Mouse (Mus musculus) G1E (cell line): ENCODE measurements around the gene Zkscan14. TPM values are rescaled to one million over a fixed set of nuclear protein-coding genes. Genes with fewer than 3 reads are reported as not detected.
A peak's percentile ranks its signal among the peaks of the same experiment; 100 is the strongest.

Experiments used
- ATAC-seq: 2 replicates; pipeline ENCODE4 v1.8.0; 2016; ENCODE audit warnings: mild to moderate bottlenecking; ENCODE audit not compliant: insufficient number of reproducible peaks, poor library complexity, low FRiP score, severe bottlenecking; ENCODE audit errors: extremely low read depth
- DNase-seq: peaks from one replicate; pipeline ENCODE4 v3.0.0; 2012; ENCODE audit warnings: low spot score
- H3K27me3 ChIP-seq: 2 replicates; pipeline ENCODE4 v1.6.1; 2012; ENCODE audit warnings: mild to moderate bottlenecking, low read length, inconsistent platforms; ENCODE audit not compliant: insufficient read depth
- H3K36me3 ChIP-seq: replicated peaks from 2 replicates; pipeline ENCODE3; 2012; ENCODE audit warnings: mild to moderate bottlenecking, inconsistent platforms
- H3K4me1 ChIP-seq: 2 replicates; pipeline ENCODE4 v1.6.1; 2012; ENCODE audit warnings: low read depth, low read length, inconsistent platforms, mixed read lengths; ENCODE audit not compliant: insufficient read depth
- H3K4me3 ChIP-seq: 2 replicates; pipeline ENCODE4 v1.5.1; 2012; ENCODE audit warnings: low read depth, mild to moderate bottlenecking, inconsistent platforms, low read length, moderate library complexity, mixed read lengths
- H3K9me3 ChIP-seq: replicated peaks from 2 replicates; pipeline ENCODE4 v1.6.1; 2012; ENCODE audit warnings: inconsistent platforms
- CTCF ChIP-seq: IDR thresholded peaks from 2 replicates; pipeline ENCODE4 v1.5.1; 2012; ENCODE audit warnings: low read depth, low read length, inconsistent platforms, mixed read lengths
- GATA1 ChIP-seq: IDR thresholded peaks from 2 replicates; pipeline ENCODE4 v1.6.1; 2012; ENCODE audit warnings: borderline replicate concordance, low read length, inconsistent platforms, mixed read lengths
- GATA2 ChIP-seq: IDR thresholded peaks from 2 replicates; pipeline ENCODE4 v1.6.1; 2012; ENCODE audit warnings: low read depth, low read length, inconsistent platforms, borderline replicate concordance
- POLR2AphosphoS5 ChIP-seq: IDR thresholded peaks from 2 replicates; pipeline ENCODE4 v1.6.1; 2012; ENCODE audit warnings: low read depth, low read length, inconsistent platforms; ENCODE audit not compliant: insufficient replicate concordance
- TAL1 ChIP-seq: conservative IDR thresholded peaks from 2 replicates; pipeline ENCODE4 v1.6.1; 2012; ENCODE audit warnings: low read depth, low read length, inconsistent platforms, mixed read lengths
- polyA plus RNA-seq: library from polyadenylated mRNA; stranded (reverse); fragments of >175 nt; gene quantifications from 2 replicates; pipeline ENCODE4 v1.2.3, GENCODE M21; 2012
- total RNA-seq, 2 experiments: library from RNA; stranded (forward) in 1 of 2; stranded (reverse) in 1 of 2; fragments of 200-1000 nt in 1 of 2; fragments of >200 nt in 1 of 2; fragmentation: Nextera tagmentation in 1 of 2; gene quantifications; 2 replicates each; pipeline ENCODE4 v1.2.3; 2014 to 2017

Gene Zkscan14
- total and polyA plus RNA-seq, 3 experiments = 2.9 to 22.2 (median 9.9) TPM

DNA sequence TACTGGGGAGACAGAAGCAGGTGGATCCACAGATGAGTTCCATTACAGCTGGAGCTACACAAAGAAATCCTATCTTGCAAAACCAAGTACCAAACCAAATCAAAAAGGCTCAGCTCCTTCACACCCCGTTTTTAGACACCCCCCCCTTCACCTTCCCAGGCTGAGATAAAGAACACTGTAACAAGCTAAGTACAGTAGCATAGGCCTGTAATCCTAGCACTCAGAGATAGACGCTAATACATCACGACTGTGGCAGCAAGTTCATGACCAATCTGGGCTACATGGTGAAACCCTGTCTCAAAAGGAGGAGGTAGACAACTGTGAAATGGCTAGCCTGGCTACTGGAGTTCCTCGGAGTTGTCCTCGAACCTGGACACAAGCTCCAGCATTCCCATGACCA lies 11.3 kb downstream of the Zkscan14 start:
- no peak for ATAC-seq

DNA sequence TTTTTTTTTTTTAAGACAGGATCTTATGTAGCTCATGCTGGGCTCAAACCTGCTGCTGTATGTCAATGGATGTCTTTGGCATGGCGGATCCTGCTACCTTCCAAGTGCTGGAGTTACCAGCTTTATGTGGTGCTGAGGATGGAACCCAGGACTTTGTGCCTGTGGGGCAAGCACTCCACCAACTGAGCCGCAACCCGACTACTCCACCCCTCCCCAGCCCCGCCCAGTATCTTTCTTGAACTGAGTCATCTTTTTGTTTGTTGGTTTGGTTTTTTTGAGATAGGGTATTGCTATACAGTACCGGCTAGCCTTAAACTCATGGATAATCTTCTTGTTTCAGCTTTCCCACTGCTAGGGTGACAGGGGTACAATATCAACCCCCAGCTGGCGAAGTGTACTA lies 12.3 kb downstream of the Zkscan14 start:
- DNase-seq = peak; percentile 23
- Histone ChIP-seq H3K4me1 (peaks cover 55% of the 10 kb centered on the region), H3K9me3 (no peaks in the 10 kb centered on the region), H3K27me3 (no peaks in the 10 kb centered on the region), H3K36me3 (peaks cover 68% of the 10 kb centered on the region), H3K4me3 (peak overlapping the region; percentile 85; the same call in 1 of the 2 replicates)
- TF ChIP-seq CTCF (no peak), GATA1 (no peak), TAL1 (no peak), GATA2 (no peak), POLR2AphosphoS5 (no peak)
- ATAC-seq = 0 out of 2 replicates have a peak, but pooled peaks have one; percentile 12

More for the DNA sequence above, 11.3 kb downstream of the Zkscan14 start:
- H3K4me3 ChIP-seq = peak overlapping the region; percentile 85
- no peaks in the 10 kb centered on the region for H3K9me3 ChIP-seq
- H3K36me3 ChIP-seq = peaks cover 69% of the 10 kb centered on the region
- no peaks in the 10 kb centered on the region for H3K27me3 ChIP-seq
- TF ChIP-seq GATA2 (no peak), TAL1 (no peak), POLR2AphosphoS5 (no peak), CTCF (no peak)
- H3K4me1 ChIP-seq = peaks cover 51% of the 10 kb centered on the region
- no peak for DNase-seq

DNA sequence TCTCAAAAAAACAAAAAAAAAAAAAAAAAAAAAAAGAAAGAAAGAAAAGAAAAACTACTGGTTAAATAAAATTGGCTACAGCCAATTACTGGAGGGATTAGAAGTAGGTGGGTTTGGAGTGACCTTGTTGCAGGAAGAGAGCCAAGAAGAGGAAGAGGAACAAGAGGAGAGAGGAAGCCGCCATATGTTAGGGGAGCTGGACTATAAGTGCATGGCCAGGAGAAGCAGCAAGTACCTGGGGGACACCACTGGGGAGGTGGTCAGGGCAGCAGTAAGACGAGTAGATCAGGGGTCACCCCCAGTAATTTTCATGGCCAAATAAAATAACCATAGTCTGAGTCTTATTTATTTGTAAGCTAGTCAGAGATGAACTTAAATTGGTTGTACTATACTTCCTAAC lies 16.4 kb downstream of the Zkscan14 start:
- Histone ChIP-seq H3K27me3 (no peaks in the 10 kb centered on the region), H3K4me3 (no peak overlapping the region), H3K36me3 (peaks cover 94% of the 10 kb centered on the region), H3K9me3 (no peaks in the 10 kb centered on the region), H3K4me1 (peaks cover 57% of the 10 kb centered on the region)
- ATAC-seq = no peak
- DNase-seq = no peak
- no peak for TF ChIP-seq GATA1
- TF ChIP-seq POLR2AphosphoS5 = no peak
- TF ChIP-seq GATA2 = no peak
- TF ChIP-seq TAL1 = no peak
- TF ChIP-seq CTCF = no peak

DNA sequence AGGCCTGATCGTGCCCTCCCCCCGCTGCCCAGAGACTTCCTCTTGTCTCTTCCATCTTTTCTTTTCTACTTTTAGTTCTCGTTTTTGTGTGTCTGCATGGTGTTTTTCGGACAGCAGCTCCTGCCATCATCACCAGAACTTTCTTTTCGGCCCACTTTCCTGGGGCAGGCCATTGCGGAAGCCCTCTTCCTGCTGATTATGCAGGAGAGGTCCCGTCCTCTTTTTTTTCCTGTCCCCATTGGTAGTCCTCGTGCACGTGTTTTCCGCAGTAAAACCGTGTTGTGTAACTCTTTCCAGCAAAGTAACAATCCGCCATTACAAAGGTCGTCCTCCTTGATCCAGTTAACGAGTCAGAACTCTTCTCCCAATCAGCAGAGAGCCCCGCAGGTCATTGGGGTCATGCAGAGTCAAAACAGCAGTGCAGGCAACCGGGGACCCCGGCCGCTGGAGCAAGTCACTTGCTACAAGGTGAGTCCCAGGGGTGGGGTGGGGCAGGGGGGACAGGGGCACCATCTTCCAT lies 23.1 kb downstream of the Zkscan14 start:
- no peak overlapping the region for H3K4me3 ChIP-seq
- no peaks in the 10 kb centered on the region for H3K9me3 ChIP-seq
- peaks cover 27% of the 10 kb centered on the region for H3K4me1 ChIP-seq
- no peak for DNase-seq
- ATAC-seq = no peak
- no peaks in the 10 kb centered on the region for H3K27me3 ChIP-seq
- peaks cover 100% of the 10 kb centered on the region for H3K36me3 ChIP-seq
- TF ChIP-seq POLR2AphosphoS5 (no peak), GATA2 (no peak), GATA1 (no peak), TAL1 (no peak), CTCF (no peak)

DNA sequence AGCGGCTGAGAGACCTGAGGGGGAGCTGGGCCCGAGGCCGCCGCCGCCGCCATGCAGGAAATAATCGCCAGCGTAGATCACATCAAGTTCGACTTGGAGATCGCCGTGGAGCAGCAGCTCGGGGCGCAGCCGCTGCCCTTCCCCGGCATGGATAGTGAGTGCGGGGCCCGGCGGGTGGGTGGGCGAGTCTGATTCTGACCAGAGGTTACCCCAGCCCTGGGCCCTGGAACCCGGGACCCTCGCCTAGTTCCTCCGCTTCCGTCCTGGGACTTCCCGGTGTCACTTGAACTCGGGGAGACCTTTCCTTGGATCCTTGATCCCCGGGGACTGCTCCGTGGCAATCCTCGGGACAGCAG lies 34.4 kb downstream of the Zkscan14 start:
- DNase-seq (peak; percentile 22), ATAC-seq (no peak)
- no peak for TF ChIP-seq POLR2AphosphoS5
- no peak for TF ChIP-seq TAL1
- no peak for TF ChIP-seq CTCF
- TF ChIP-seq GATA2 = no peak
- no peak for TF ChIP-seq GATA1
- H3K9me3 ChIP-seq = no peaks in the 10 kb centered on the region
- peak overlapping the region; percentile 97 for H3K4me3 ChIP-seq
- peaks cover 44% of the 10 kb centered on the region for H3K4me1 ChIP-seq
- no peaks in the 10 kb centered on the region for H3K27me3 ChIP-seq
- H3K36me3 ChIP-seq = peaks cover 65% of the 10 kb centered on the region

DNA sequence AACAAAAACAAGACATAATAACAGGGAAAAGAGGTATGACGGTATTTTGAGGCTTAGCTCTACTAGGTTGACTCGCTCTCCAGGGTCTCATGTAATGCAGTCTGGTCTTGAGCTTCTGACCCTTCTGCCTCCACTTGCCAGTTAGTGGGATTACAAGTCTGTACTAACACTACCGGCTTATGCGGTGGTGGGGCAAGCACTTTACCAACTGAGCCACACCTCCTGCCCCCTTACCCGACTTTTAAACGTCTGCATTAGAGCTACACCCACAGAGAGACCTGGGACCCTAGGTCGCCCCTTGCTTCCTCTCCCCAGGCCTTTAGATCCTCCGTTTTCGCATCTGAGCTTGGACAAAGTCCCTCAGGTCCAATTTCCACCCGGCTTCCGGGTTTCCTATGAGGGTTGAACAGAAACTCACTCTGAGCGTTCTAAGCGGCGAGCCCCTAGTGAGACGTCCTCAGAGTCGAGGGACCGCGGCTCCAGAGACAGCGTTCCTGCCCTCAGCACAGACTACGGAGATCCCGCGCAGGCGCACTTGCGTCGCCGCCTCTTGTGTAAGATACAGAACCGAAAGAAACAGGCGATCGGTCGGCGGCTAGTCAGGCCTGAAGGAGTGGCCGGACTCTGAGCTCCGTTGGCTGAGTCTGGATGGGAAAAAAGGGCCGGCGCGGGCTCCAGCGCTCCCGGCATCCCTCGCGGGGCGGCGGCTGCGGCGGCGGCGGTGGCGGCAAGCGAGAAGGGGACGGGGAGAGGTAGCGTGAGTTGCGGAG lies 34.9 kb downstream of the Zkscan14 start, which contains the start of the genes Ptcd1 and Cpsf4:
TSS of gene Ptcd1 (minus strand) at position 573 of the 770 bp plus-strand sequence.
TSS of gene Cpsf4 (plus strand) at position 678 of the 770 bp plus-strand sequence.
- DNase-seq (peak; percentile 90), ATAC-seq (peak; percentile 90)
- peaks cover 41% of the 10 kb centered on the region for H3K4me1 ChIP-seq
- TF ChIP-seq TAL1 = no peak
- TF ChIP-seq CTCF = no peak
- TF ChIP-seq GATA1 = no peak
- TF ChIP-seq GATA2 = no peak
- no peak for TF ChIP-seq POLR2AphosphoS5
- no peaks in the 10 kb centered on the region for H3K9me3 ChIP-seq
- peaks cover 65% of the 10 kb centered on the region for H3K36me3 ChIP-seq
- H3K4me3 ChIP-seq = peak within 1 kb of the TSS; percentile 97
- H3K27me3 ChIP-seq = no peaks in the 10 kb centered on the region

DNA sequence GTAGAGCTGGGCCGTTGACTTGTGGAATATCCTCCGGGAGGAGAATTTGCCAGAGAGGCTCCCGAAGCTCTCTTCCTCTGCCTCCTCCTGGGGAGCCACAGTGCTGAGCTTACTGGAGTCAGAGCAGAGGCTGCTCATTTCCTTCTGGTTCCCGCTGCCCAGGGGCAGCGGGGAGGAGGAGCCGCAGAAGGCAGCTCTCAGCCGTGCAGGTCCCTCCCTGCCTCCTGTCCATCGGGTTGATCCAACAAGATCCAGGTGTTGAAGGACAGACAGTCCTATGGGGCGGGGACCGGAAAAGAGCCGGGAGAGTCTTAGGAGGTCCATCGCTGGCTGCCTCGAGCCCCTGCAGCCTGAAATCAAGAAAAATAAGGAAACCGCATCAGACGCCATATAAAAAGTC lies 36.5 kb downstream of the Zkscan14 start:
- Histone ChIP-seq H3K4me3 (no peak overlapping the region), H3K4me1 (peaks cover 37% of the 10 kb centered on the region), H3K9me3 (no peaks in the 10 kb centered on the region), H3K36me3 (peaks cover 65% of the 10 kb centered on the region), H3K27me3 (no peaks in the 10 kb centered on the region)
- TF ChIP-seq TAL1 = no peak
- no peak for ATAC-seq
- DNase-seq = no peak
